In genomic region chr2:70816016-70816415, GRCm38 (mm10) we compare ENCODE assay signal across 15 mouse cellular contexts.
"Had no signal": no experiment of that assay in that cellular context is flagged by ENCODE, and none has a peak within 500 bp of the region (broad histone marks: within the 10 kb centered on the region; RNA-seq: fewer than 3 reads in every experiment).

No protein-coding gene starts in this region.

- H3K27me3 ChIP-seq: megakaryocyte, embryonic 14.5 days; midbrain, embryonic 12.5 days; midbrain, embryonic 15.5 days; neural tube, embryonic 12.5 days; stomach, embryonic 15.5 days had no signal

- H3K9me3 ChIP-seq: megakaryocyte, embryonic 14.5 days; midbrain, embryonic 12.5 days; midbrain, embryonic 15.5 days; neural tube, embryonic 12.5 days; stomach, embryonic 15.5 days had no signal

- H3K27ac ChIP-seq: liver, embryonic 14.5 days; midbrain, embryonic 12.5 days; midbrain, embryonic 15.5 days; neural tube, embryonic 12.5 days; stomach, embryonic 15.5 days; stomach, postnatal 0 days had no signal

- H3K9ac ChIP-seq: liver, embryonic 14.5 days; lung, embryonic 14.5 days; midbrain, embryonic 12.5 days; midbrain, embryonic 15.5 days; neural tube, embryonic 12.5 days; stomach, embryonic 15.5 days had no signal

- H3K4me2 ChIP-seq: lung, embryonic 14.5 days; midbrain, embryonic 12.5 days; midbrain, embryonic 15.5 days; neural tube, embryonic 12.5 days; stomach, embryonic 15.5 days had no signal

- DNase-seq: lung, adult 18-20 months; lung, embryonic 14.5 days; lung, postnatal 10 days; lung, postnatal 4 days; right cerebral cortex, postnatal 14 days; thymus, adult 18-20 months; thymus, postnatal 14 days; thymus, postnatal 36 days had no signal

- H3K4me3 ChIP-seq: megakaryocyte, embryonic 14.5 days; midbrain, embryonic 12.5 days; midbrain, embryonic 15.5 days; neural tube, embryonic 12.5 days; stomach, embryonic 15.5 days had no signal

- H3K4me1 ChIP-seq: neural tube, embryonic 12.5 days; stomach, embryonic 15.5 days had no signal

- H3K36me3 ChIP-seq: midbrain, embryonic 12.5 days; midbrain, embryonic 15.5 days; neural tube, embryonic 12.5 days; stomach, embryonic 15.5 days had no signal

- ATAC-seq: midbrain, embryonic 15.5 days had no signal
